Mouse (Mus musculus) MEL (cell line): Measurements from ENCODE around the gene Ifit1bl1. TPM values are rescaled to one million over a fixed set of nuclear protein-coding genes. Genes with fewer than 3 reads are reported as not detected.

Experiments
- DNase-seq: peaks from one replicate; pipeline ENCODE4 v3.0.0; 2011; ENCODE audit warnings: low read depth, low spot score
- H3K27ac ChIP-seq: 2 replicates; pipeline ENCODE4 v1.5.1; 2012; ENCODE audit warnings: low read depth, mild to moderate bottlenecking, control low read depth, low read length, moderate library complexity; ENCODE audit not compliant: control insufficient read depth
- H3K27me3 ChIP-seq, 2 experiments: fragments of 150-350 bp in 1 of 2; sonication (generic) in 1 of 2; 2 replicates each; pipeline ENCODE4 v1.6.1; 2012; ENCODE audit warnings: low read length in 2 of 2, mild to moderate bottlenecking in 2 of 2, improper control_type of control experiment in 1 of 2, moderate library complexity in 1 of 2; ENCODE audit not compliant: insufficient read depth in 2 of 2, control insufficient read depth in 1 of 2
- H3K36me3 ChIP-seq, 2 experiments: 2 replicates each; pipeline ENCODE4 v1.6.1; 2012 to 2014; ENCODE audit warnings: low read length in 2 of 2, improper control_type of control experiment in 1 of 2, inconsistent platforms in 1 of 2, mild to moderate bottlenecking in 1 of 2; ENCODE audit not compliant: insufficient read depth in 2 of 2, control insufficient read depth in 1 of 2
- H3K4me1 ChIP-seq, 2 experiments: fragments of 150-350 bp in 1 of 2; sonication (generic) in 1 of 2; 2 replicates each; pipeline ENCODE4 v1.6.1; 2012; ENCODE audit warnings: low read length in 2 of 2, improper control_type of control experiment in 1 of 2, mild to moderate bottlenecking in 1 of 2; ENCODE audit not compliant: insufficient read depth in 2 of 2, control insufficient read depth in 1 of 2
- H3K4me3 ChIP-seq, 2 experiments: fragments of 150-350 bp in 1 of 2; sonication (generic) in 1 of 2; 2 replicates each; pipeline ENCODE4 v1.5.1; 2012; ENCODE audit warnings: low read depth in 2 of 2, low read length in 2 of 2, mild to moderate bottlenecking in 2 of 2, moderate library complexity in 2 of 2, control low read depth in 1 of 2, improper control_type of control experiment in 1 of 2; ENCODE audit not compliant: control insufficient read depth in 1 of 2, insufficient read depth in 1 of 2
- H3K79me2 ChIP-seq: 2 replicates; pipeline ENCODE4 v1.6.1; 2012; ENCODE audit warnings: mild to moderate bottlenecking, low read length, moderate library complexity; ENCODE audit not compliant: control insufficient read depth, poor library complexity, insufficient read depth
- H3K9ac ChIP-seq: 2 replicates; pipeline ENCODE4 v1.6.1; 2012; ENCODE audit warnings: low read depth, mild to moderate bottlenecking, control low read depth, low read length, moderate library complexity; ENCODE audit not compliant: control insufficient read depth, poor library complexity, severe bottlenecking
- H3K9me3 ChIP-seq: fragments of 150-350 bp; sonication (generic); replicated peaks from 2 replicates; pipeline ENCODE4 v1.6.1; 2012; ENCODE audit warnings: mild to moderate bottlenecking, low read length, improper control_type of control experiment, moderate library complexity; ENCODE audit not compliant: insufficient read depth
- CHD1 ChIP-seq: IDR thresholded peaks from 2 replicates; pipeline ENCODE4 v1.6.1; 2012; ENCODE audit warnings: low read depth, mild to moderate bottlenecking, inconsistent platforms, low read length, improper control_type of control experiment
- CHD2 ChIP-seq: IDR thresholded peaks from 2 replicates; pipeline ENCODE4 v1.6.1; 2011; ENCODE audit warnings: low read length, improper control_type of control experiment
- CTCF ChIP-seq, 3 experiments: IDR thresholded peaks in 2 of 3; conservative IDR thresholded peaks in 1 of 3; 2 replicates each; pipeline ENCODE4 v1.5.1; 2011 to 2012; ENCODE audit warnings: low read length in 3 of 3, low read depth in 2 of 3, mild to moderate bottlenecking in 2 of 3, improper control_type of control experiment in 1 of 3, inconsistent platforms in 1 of 3, mixed read lengths in 1 of 3, moderate library complexity in 1 of 3; ENCODE audit not compliant: control insufficient read depth in 1 of 3, insufficient read depth in 1 of 3, poor library complexity in 1 of 3, severe bottlenecking in 1 of 3
- E2F4 ChIP-seq: IDR thresholded peaks from 2 replicates; pipeline ENCODE4 v1.6.1; 2011; ENCODE audit warnings: low read depth, low read length, improper control_type of control experiment, borderline replicate concordance
- EP300 ChIP-seq, 2 experiments: IDR thresholded peaks; 2 replicates each; pipeline ENCODE4 v1.6.1; 2011; ENCODE audit warnings: improper control_type of control experiment in 2 of 2, low read length in 2 of 2, low read depth in 1 of 2, mild to moderate bottlenecking in 1 of 2
- GABPA ChIP-seq: IDR thresholded peaks from 2 replicates; pipeline ENCODE4 v1.6.1; 2012; ENCODE audit warnings: low read depth, mild to moderate bottlenecking, inconsistent platforms, low read length, improper control_type of control experiment, moderate library complexity
- GATA1 ChIP-seq: IDR thresholded peaks from 2 replicates; pipeline ENCODE4 v1.6.1; 2011; ENCODE audit warnings: low read depth, low read length, improper control_type of control experiment
- JUND ChIP-seq: IDR thresholded peaks from 2 replicates; pipeline ENCODE4 v1.6.1; 2011; ENCODE audit warnings: low read depth, mild to moderate bottlenecking, improper control_type of control experiment, low read length
- KAT2A ChIP-seq: conservative IDR thresholded peaks from 2 replicates; pipeline ENCODE4 v1.6.1; 2012; ENCODE audit warnings: low read depth, low read length, improper control_type of control experiment, inconsistent platforms
- MAFK ChIP-seq: IDR thresholded peaks from 2 replicates; pipeline ENCODE4 v1.6.1; 2011; ENCODE audit warnings: low read depth, mild to moderate bottlenecking, low read length, improper control_type of control experiment, borderline replicate concordance
- MAZ ChIP-seq: IDR thresholded peaks from 2 replicates; pipeline ENCODE4 v1.6.1; 2012; ENCODE audit warnings: low read depth, mild to moderate bottlenecking, inconsistent platforms, low read length, improper control_type of control experiment
- MEF2A ChIP-seq: IDR thresholded peaks from 2 replicates; pipeline ENCODE4 v1.6.1; 2014; ENCODE audit warnings: low read depth, mild to moderate bottlenecking, inconsistent platforms, low read length, improper control_type of control experiment; ENCODE audit not compliant: poor library complexity, insufficient replicate concordance, severe bottlenecking; ENCODE audit errors: extremely low read depth
- MYB ChIP-seq: IDR thresholded peaks from 2 replicates; pipeline ENCODE4 v1.6.1; 2011; ENCODE audit warnings: mild to moderate bottlenecking, low read depth, low read length, improper control_type of control experiment
- NELFE ChIP-seq: IDR thresholded peaks from 2 replicates; pipeline ENCODE4 v1.6.1; 2011; ENCODE audit warnings: low read depth, low read length, improper control_type of control experiment
- POLR2A ChIP-seq, 2 experiments: IDR thresholded peaks; 2 replicates each; pipeline ENCODE4 v1.6.1; 2011 to 2012; ENCODE audit warnings: low read length in 2 of 2, mild to moderate bottlenecking in 2 of 2, control low read depth in 1 of 2, improper control_type of control experiment in 1 of 2, low read depth in 1 of 2, moderate library complexity in 1 of 2; ENCODE audit not compliant: control insufficient read depth in 1 of 2, insufficient read depth in 1 of 2, poor library complexity in 1 of 2
- POLR2AphosphoS2 ChIP-seq: IDR thresholded peaks from 2 replicates; pipeline ENCODE4 v1.6.1; 2011; ENCODE audit warnings: low read length, improper control_type of control experiment
- POLR2AphosphoS5 ChIP-seq: IDR thresholded peaks from 2 replicates; pipeline ENCODE4 v1.6.1; 2012; ENCODE audit warnings: low read depth, borderline replicate concordance, mild to moderate bottlenecking, inconsistent platforms, low read length, moderate library complexity, mixed read lengths
- RAD21 ChIP-seq: IDR thresholded peaks from 2 replicates; pipeline ENCODE4 v1.6.1; 2011; ENCODE audit warnings: mild to moderate bottlenecking, low read depth, low read length, improper control_type of control experiment
- RCOR1 ChIP-seq: IDR thresholded peaks from 2 replicates; pipeline ENCODE4 v1.6.1; 2012; ENCODE audit warnings: low read depth, mild to moderate bottlenecking, inconsistent platforms, low read length, improper control_type of control experiment
- SIN3A ChIP-seq: IDR thresholded peaks from 2 replicates; pipeline ENCODE4 v1.6.1; 2012; ENCODE audit warnings: low read length, improper control_type of control experiment, inconsistent platforms
- SMC3 ChIP-seq: IDR thresholded peaks from 2 replicates; pipeline ENCODE4 v1.6.1; 2011; ENCODE audit warnings: low read depth, low read length, improper control_type of control experiment
- TAL1 ChIP-seq: IDR thresholded peaks from 2 replicates; pipeline ENCODE4 v1.6.1; 2012; ENCODE audit warnings: mild to moderate bottlenecking, inconsistent platforms, low read length, moderate library complexity, mixed read lengths
- TBP ChIP-seq: IDR thresholded peaks from 2 replicates; pipeline ENCODE4 v1.8.0; 2011; ENCODE audit warnings: low read depth, low read length, improper control_type of control experiment
- TCF12 ChIP-seq: IDR thresholded peaks from 2 replicates; pipeline ENCODE4 v1.6.1; 2014; ENCODE audit warnings: low read depth, mild to moderate bottlenecking, inconsistent platforms, low read length, improper control_type of control experiment, moderate library complexity
- UBTF ChIP-seq: IDR thresholded peaks from 2 replicates; pipeline ENCODE4 v1.6.1; 2012; ENCODE audit warnings: low read depth, mild to moderate bottlenecking, inconsistent platforms, low read length, improper control_type of control experiment, moderate library complexity, borderline replicate concordance; ENCODE audit not compliant: insufficient read depth
- ZC3H11A ChIP-seq: IDR thresholded peaks from 2 replicates; pipeline ENCODE4 v1.6.1; 2012; ENCODE audit warnings: low read depth, mild to moderate bottlenecking, inconsistent platforms, low read length, improper control_type of control experiment
- ZKSCAN1 ChIP-seq: IDR thresholded peaks from 2 replicates; pipeline ENCODE4 v1.6.1; 2012; ENCODE audit warnings: low read depth, mild to moderate bottlenecking, inconsistent platforms, low read length, improper control_type of control experiment, moderate library complexity
- polyA plus RNA-seq, 2 experiments: library from polyadenylated mRNA; stranded (reverse) in 1 of 2; unstranded in 1 of 2; fragments of >175 nt in 1 of 2; fragments of >200 nt in 1 of 2; gene quantifications; 2 replicates each; pipeline versions ENCODE4 v1.2.1 to v1.2.4; 2012; ENCODE audit warnings: low replicate concordance in 2 of 2, low read depth in 1 of 2; ENCODE audit not compliant: insufficient read length in 2 of 2, insufficient read depth in 1 of 2, missing spikeins in 1 of 2
- total RNA-seq: library from RNA; depleted of rRNA; stranded (reverse); fragments of 300-350 nt; gene quantifications from 2 replicates; pipeline ENCODE4 v1.2.3, GENCODE M21; 2012

Ifit1bl1 gene
- total and polyA plus RNA-seq, 3 experiments = 0.08 TPM; not detected in 2

DNA sequence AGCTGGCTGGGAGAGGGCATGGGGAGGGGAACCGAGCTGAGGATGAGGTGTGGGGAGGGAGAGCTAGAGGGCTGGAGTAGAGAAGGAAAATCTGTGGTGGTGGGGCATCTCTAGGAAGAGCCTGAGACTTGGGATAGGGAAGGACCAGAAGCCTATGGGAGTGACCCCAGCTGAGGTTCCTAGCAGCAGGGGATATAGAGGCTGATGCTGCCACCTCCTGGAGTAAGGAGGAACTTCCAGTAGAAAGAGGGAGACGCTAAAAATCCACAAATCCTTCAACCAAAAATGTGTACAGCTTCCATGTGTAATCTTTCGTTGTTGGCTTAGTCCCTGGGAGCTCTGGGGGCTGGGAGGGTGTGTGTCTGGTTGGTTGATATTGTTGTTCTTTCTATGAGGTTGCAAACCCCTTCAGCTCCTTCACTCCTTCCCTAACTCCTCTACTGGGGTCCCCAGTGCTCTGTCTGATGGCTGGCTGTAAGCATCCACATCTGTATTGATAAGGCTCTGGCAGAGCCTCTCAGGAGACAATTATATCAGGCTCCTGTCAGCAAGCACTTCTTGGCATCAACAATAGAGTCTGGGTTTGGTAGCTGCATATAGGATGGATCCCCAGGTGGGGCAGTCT lies 35.3 kb upstream of the Ifit1bl1 start:
- DNase-seq = peak; percentile 50
- H3K36me3 ChIP-seq = no peaks in the 10 kb centered on the region
- H3K27ac ChIP-seq = no peak overlapping the region
- H3K4me3 ChIP-seq = no peak overlapping the region
- H3K27me3 ChIP-seq = no peaks in the 10 kb centered on the region; a peak in 2 of 4 replicates
- TF ChIP-seq RCOR1 (no peak), MEF2A (no peak), SMC3 (peak; percentile 95), GATA1 (no peak), RAD21 (peak; percentile 87), GABPA (no peak), E2F4 (no peak), CTCF (IDR thresholded peaks at IDR 0.05 in 2 of 3, conservative IDR thresholded peaks at IDR 0.05 in 1 of 3; ENCODE audit: control insufficient read depth in 1 of 3, insufficient read depth in 1 of 3, low read depth in 2 of 3, low read length in 3 of 3, poor library complexity in 1 of 3, severe bottlenecking in 1 of 3) (peak; percentile 65 to 90 (median 66)), TBP (no peak), ZC3H11A (peak; percentile 66; the same call in 1 of the 2 replicates), SIN3A (no peak), EP300 (IDR thresholded peaks at IDR 0.05; ENCODE audit: low read depth in 1 of 2, low read length in 2 of 2) (no peak), ZKSCAN1 (no peak), CHD2 (no peak), MAFK (no peak)
- TF ChIP-seq, all 39 proteins: peak for 4
- H3K4me1 ChIP-seq = no peaks in the 10 kb centered on the region
- no peaks in the 10 kb centered on the region for H3K79me2 ChIP-seq
- H3K9ac ChIP-seq = no peak overlapping the region
- no peaks in the 10 kb centered on the region for H3K9me3 ChIP-seq

DNA sequence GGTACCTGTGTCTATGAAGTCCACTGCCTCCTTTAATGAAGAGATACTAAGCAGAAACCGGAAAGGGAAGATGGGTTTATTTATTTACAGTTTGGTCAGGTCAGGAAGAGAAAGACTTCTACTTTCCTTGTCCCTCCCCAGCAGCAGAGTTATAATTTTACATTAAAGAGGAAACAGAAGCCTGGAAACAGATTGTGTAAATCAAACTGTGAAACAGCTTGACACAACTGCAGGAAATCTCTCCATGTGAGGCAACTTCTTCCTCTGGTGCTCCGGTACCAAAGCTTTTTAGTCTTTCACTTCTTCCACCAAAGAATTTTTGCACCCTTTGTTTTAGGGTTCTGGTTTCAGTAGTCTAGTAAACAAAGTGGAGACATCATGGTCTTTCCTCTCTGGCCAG lies 31.7 kb upstream of the Ifit1bl1 start:
- TF ChIP-seq JUND = no peak
- TF ChIP-seq TCF12 = no peak
- TF ChIP-seq MAFK = no peak
- TF ChIP-seq POLR2A (IDR thresholded peaks at IDR 0.05; ENCODE audit: control insufficient read depth in 1 of 2, insufficient read depth in 1 of 2, low read depth in 1 of 2, low read length in 2 of 2, poor library complexity in 1 of 2) = no peak
- no peak for TF ChIP-seq MAZ
- no peak for TF ChIP-seq CHD1
- no peak for TF ChIP-seq NELFE
- TF ChIP-seq POLR2AphosphoS5 = no peak
- TF ChIP-seq KAT2A = no peak
- no peak for TF ChIP-seq TAL1
- TF ChIP-seq MYB = no peak
- TF ChIP-seq GATA1 = no peak
- no peak for TF ChIP-seq UBTF
- no peak for TF ChIP-seq E2F4
- no peak for TF ChIP-seq POLR2AphosphoS2
- TF ChIP-seq EP300 (IDR thresholded peaks at IDR 0.05; ENCODE audit: low read depth in 1 of 2, low read length in 2 of 2) = no peak
- no peak for TF ChIP-seq ZC3H11A
- TF ChIP-seq ZKSCAN1 = no peak
- TF ChIP-seq, all 39 proteins: peak for 0
- no peaks in the 10 kb centered on the region for H3K36me3 ChIP-seq

More for the DNA sequence above, 31.7 kb upstream of the Ifit1bl1 start:
- Histone ChIP-seq H3K4me1 (no peaks in the 10 kb centered on the region), H3K27ac (no peak overlapping the region), H3K9ac (no peak overlapping the region), H3K27me3 (peaks cover 0 to 2% of the 10 kb centered on the region in 2 experiments), H3K9me3 (no peaks in the 10 kb centered on the region), H3K79me2 (no peaks in the 10 kb centered on the region), H3K4me3 (no peak overlapping the region)
- DNase-seq = no peak
